Mouse (Mus musculus): Measurements from ENCODE around the gene Elmo3. TPM values are rescaled to one million over a fixed set of nuclear protein-coding genes. Genes with fewer than 3 reads are reported as not detected.

The Elmo3 gene
- total and polyA plus RNA-seq, 3 experiments, result 0.72 to 1.4 (median 1.3) TPM

DNA sequence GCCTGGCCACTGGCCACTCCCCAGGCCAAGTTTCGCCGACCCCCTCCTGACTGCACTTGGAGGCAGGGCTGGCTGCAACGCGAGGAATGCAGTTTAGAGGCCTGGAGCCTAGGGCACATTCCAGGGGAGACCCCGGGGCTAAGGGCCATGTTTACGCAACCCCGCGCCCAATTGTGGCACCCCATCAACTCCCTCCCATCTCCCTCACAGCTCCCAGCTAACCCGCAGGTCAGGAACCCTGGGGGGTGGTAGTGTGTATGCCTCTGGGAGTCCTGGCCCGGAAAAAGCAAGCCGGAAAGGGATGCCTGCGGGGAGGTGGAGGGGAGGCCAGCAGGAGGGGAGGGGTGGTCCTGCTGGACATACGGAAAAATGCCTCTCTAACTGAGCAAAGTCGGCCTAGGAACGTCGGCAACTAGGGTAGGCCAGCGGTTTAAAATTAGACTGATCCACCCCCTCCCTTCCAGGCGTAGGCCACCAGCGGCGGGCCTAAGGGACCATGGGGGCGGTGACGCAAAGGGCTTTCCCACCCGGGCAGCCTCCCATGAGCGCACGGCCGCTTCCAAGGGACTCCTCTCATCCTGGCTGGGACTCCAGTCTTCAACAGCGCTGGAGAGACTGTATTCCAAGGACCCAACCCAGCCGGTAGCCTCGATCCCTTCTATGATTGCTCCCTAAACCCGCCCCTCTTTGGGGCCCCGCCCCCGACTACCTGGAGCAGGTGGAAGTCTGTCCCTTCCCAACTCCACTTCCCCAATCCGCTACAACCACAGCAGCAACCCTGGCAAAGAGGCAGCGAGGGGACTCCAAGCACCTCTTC, 41.4 kb downstream of the Elmo3 start:
- Histone ChIP-seq H3K79me2 (replicated peaks; ENCODE audit: control insufficient read depth, extremely low read depth, insufficient read depth, poor library complexity, severe bottlenecking) (no peaks in the 10 kb centered on the region; the same call in 1 of the 2 replicates), H3K9me3 (replicated peaks; ENCODE audit: low read length) (no peaks in the 10 kb centered on the region), H3K27me3 (replicated peaks) (peaks cover 17% of the 10 kb centered on the region), H3K4me1 (ENCODE audit: control insufficient read depth in 1 of 2, insufficient read depth in 2 of 2) (peaks cover 15 to 39% of the 10 kb centered on the region in 2 experiments), H3K4me2 (ENCODE audit: insufficient read depth, low read depth, poor library complexity, severe bottlenecking) (peak overlapping the region; percentile 68), H3K27ac (ENCODE audit: insufficient read depth, low read depth) (no peak overlapping the region), H3K9ac (ENCODE audit: insufficient read depth, low read depth) (peak overlapping the region; percentile 57; the same call in 1 of the 2 replicates), H3K36me3 (replicated peaks in 1 of 2; ENCODE audit: control insufficient read depth in 1 of 2, insufficient read depth in 1 of 2, low read length in 1 of 2) (no peaks in the 10 kb centered on the region), H3K4me3 (replicated peaks in 1 of 3; ENCODE audit: low read depth in 2 of 3, low read length in 2 of 3, poor library complexity in 1 of 3) (peak overlapping the region; percentile 80 to 85 (median 82))
- in situ Hi-C loops (cut with MboI; ENCODE audit: low pct_ligation_motif_present, low pct_unique_long_range_greater_than_20kb, low sequenced_read_pairs) (no loop called here), dilution Hi-C loops (cut with MboI; ENCODE audit: extremely low pct_ligation_motif_present, extremely low pct_unique_long_range_greater_than_20kb, low sequenced_read_pairs) (no loop called here)
- TF ChIP-seq IRF4 (IDR thresholded peaks at IDR 0.05; ENCODE audit: low read depth, low read length), result 0 out of 2 replicates have a peak, but pooled peaks have one; percentile 20
- no peak for TF ChIP-seq NRF1 (IDR thresholded peaks at IDR 0.05; ENCODE audit: low read depth, low read length)
- DNase-seq (ENCODE audit: extremely low read depth), result no peak

DNA sequence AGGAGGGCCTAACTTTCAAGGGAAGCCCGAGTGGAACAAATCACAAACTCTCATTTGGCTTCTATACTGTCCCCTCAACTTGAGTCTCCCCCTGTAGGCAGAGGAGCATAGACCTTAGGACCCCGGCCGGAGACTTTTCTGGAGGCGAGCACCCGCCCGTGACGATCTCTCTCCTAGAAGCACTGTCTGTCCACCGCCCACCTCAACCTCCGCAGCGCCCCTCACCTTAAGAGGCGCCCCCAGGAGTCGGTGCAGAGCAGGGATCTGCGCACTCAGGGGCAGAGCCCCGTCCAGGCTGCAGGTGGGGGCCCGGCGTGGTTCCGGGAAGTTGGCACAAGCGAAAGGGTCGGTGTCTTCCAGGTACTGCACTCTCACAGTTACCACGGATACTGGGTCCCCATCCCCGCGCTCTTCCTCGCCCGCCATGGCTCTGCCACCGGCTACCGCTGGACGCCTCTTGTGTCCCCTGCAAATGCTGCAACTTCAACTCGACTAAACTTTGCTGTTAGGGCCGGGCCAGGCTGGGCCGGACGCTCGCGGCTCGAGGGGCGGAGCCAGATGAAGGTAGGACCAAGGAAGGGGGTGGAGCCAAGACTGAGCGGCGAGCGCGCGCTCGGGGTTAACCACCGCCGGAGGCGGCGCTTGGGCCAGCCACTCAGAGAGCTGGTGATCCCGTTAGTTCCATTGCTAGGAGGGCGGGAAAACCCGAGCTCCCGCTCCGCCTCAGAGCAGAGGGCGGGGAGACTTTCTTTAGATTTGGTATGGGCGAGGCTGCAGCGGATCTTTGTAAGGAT, 42.2 kb downstream of the Elmo3 start, which contains the start of gene Fhod1:
TSS of gene Fhod1 (minus strand) at position 526 of the 794 bp plus-strand sequence.
- Histone ChIP-seq H3K79me2 (replicated peaks; ENCODE audit: control insufficient read depth, extremely low read depth, insufficient read depth, poor library complexity, severe bottlenecking) (no peaks in the 10 kb centered on the region; the same call in 1 of the 2 replicates), H3K4me3 (replicated peaks in 1 of 3; ENCODE audit: low read depth in 2 of 3, low read length in 2 of 3, poor library complexity in 1 of 3) (peak within 1 kb of the TSS; percentile 80 to 85 (median 82)), H3K27ac (ENCODE audit: insufficient read depth, low read depth) (no peak within 1 kb of the TSS), H3K36me3 (replicated peaks in 1 of 2; ENCODE audit: control insufficient read depth in 1 of 2, insufficient read depth in 1 of 2, low read length in 1 of 2) (no peaks in the 10 kb centered on the region), H3K27me3 (replicated peaks) (peaks cover 17% of the 10 kb centered on the region), H3K9ac (ENCODE audit: insufficient read depth, low read depth) (peak within 1 kb of the TSS; percentile 57), H3K4me2 (ENCODE audit: insufficient read depth, low read depth, poor library complexity, severe bottlenecking) (peak within 1 kb of the TSS; percentile 90), H3K9me3 (replicated peaks; ENCODE audit: low read length) (no peaks in the 10 kb centered on the region), H3K4me1 (ENCODE audit: control insufficient read depth in 1 of 2, insufficient read depth in 2 of 2) (peaks cover 15 to 39% of the 10 kb centered on the region in 2 experiments)
- in situ Hi-C loops (cut with MboI; ENCODE audit: low pct_ligation_motif_present, low pct_unique_long_range_greater_than_20kb, low sequenced_read_pairs), result no loop called here
- DNase-seq (ENCODE audit: extremely low read depth), result peak; percentile 95
- peak; percentile 47; the same call in 1 of the 2 replicates for TF ChIP-seq NRF1 (IDR thresholded peaks at IDR 0.05; ENCODE audit: low read depth, low read length)
- TF ChIP-seq CHD2 (IDR thresholded peaks at IDR 0.05; ENCODE audit: low read length), result no peak
- peak; percentile 33; the same call in 1 of the 2 replicates for TF ChIP-seq MAZ (IDR thresholded peaks at IDR 0.05; ENCODE audit: low read depth, low read length)
- peak; percentile 51; the same call in 1 of the 2 replicates for TF ChIP-seq SIN3A (IDR thresholded peaks at IDR 0.05; ENCODE audit: low read length)
- peak; percentile 95 for TF ChIP-seq E2F4 (IDR thresholded peaks at IDR 0.05; ENCODE audit: insufficient replicate concordance, low read depth, low read length)
- TF ChIP-seq RAD21 (IDR thresholded peaks at IDR 0.05; ENCODE audit: low read depth, low read length), result no peak
- TF ChIP-seq POLR2AphosphoS2 (IDR thresholded peaks at IDR 0.05; ENCODE audit: low read depth, low read length), result no peak
- peak; percentile 44; the same call in 1 of the 2 replicates for TF ChIP-seq ELF1 (IDR thresholded peaks at IDR 0.05; ENCODE audit: low read depth, low read length)
- no peak for TF ChIP-seq NELFE (IDR thresholded peaks at IDR 0.05; ENCODE audit: low read depth, low read length)
- no peak for TF ChIP-seq MAX (IDR thresholded peaks at IDR 0.05; ENCODE audit: low read length)
- peak; percentile 59; the same call in 1 of the 2 replicates for TF ChIP-seq TCF12 (IDR thresholded peaks at IDR 0.05; ENCODE audit: low read depth, low read length)
- TF ChIP-seq HCFC1 (IDR thresholded peaks at IDR 0.05; ENCODE audit: low read depth, low read length), result peak; percentile 38; the same call in 1 of the 2 replicates
- TF ChIP-seq POLR2A (IDR thresholded peaks at IDR 0.05; ENCODE audit: low read depth, low read length), result peak; percentile 70
- peak in 1 of 2 experiments; percentile 40; a peak in 2 of 4 replicates for TF ChIP-seq CTCF (conservative IDR thresholded peaks at IDR 0.05 in 1 of 2, IDR thresholded peaks at IDR 0.05 in 1 of 2; ENCODE audit: low read depth in 2 of 2, low read length in 2 of 2)
- dilution Hi-C loops (cut with MboI; ENCODE audit: extremely low pct_ligation_motif_present, extremely low pct_unique_long_range_greater_than_20kb, low sequenced_read_pairs), result no loop called here

Data from CH12.LX (cell line).